In the genomic region with DNA sequence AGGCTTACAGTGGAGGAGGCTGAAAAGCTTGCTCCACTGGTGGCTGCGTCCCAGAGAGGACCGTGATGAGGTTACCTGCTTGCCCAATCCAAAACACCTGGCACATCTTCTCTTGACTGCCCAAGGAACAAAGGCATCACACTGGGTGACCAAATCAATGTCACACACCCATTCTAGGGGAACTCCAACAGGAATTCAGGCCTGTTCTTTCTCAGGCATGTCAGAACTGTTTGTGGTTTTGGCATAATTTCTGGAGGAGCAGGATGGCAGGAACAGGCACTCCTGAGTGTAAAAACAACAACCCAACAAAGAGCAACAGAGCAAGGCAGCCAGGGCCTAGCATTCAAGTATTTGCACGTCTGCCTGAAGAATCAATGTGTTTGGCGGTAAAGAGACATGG, we compare ENCODE assay signal across 17 mouse cellular contexts.
"Had no signal": no experiment of that assay in that cellular context is flagged by ENCODE, and none has a peak within 500 bp of the region (broad histone marks: within the 10 kb centered on the region; RNA-seq: fewer than 3 reads in every experiment).

No protein-coding gene starts in this region.

- H3K9me3 ChIP-seq: limb, embryonic 12.5 days; liver, embryonic 13.5 days; lung, embryonic 15.5 days; midbrain, embryonic 13.5 days; neural tube, embryonic 12.5 days; stomach, embryonic 15.5 days had no signal

- ATAC-seq: liver, postnatal 0 days; midbrain, embryonic 13.5 days had no signal

- H3K36me3 ChIP-seq: limb, embryonic 12.5 days; liver, embryonic 13.5 days; lung, embryonic 15.5 days; midbrain, embryonic 13.5 days; neural tube, embryonic 12.5 days; stomach, embryonic 15.5 days had no signal

- H3K4me2 ChIP-seq: limb, embryonic 12.5 days; liver, embryonic 13.5 days; lung, embryonic 15.5 days; midbrain, embryonic 13.5 days; neural tube, embryonic 12.5 days; stomach, embryonic 15.5 days had no signal

- H3K4me1 ChIP-seq: liver, embryonic 13.5 days; lung, embryonic 15.5 days; midbrain, embryonic 13.5 days; stomach, embryonic 15.5 days had no signal

- H3K4me3 ChIP-seq: layer of hippocampus, adult 2 months; limb, embryonic 12.5 days; liver, embryonic 13.5 days; lung, embryonic 15.5 days; midbrain, embryonic 13.5 days; neural tube, embryonic 12.5 days; stomach, embryonic 15.5 days had no signal

- H3K27ac ChIP-seq: kidney, postnatal 0 days; layer of hippocampus, adult 2 months; limb, embryonic 12.5 days; liver, embryonic 13.5 days; lung, embryonic 15.5 days; midbrain, embryonic 13.5 days; neural tube, embryonic 12.5 days; stomach, embryonic 15.5 days had no signal

- H3K27me3 ChIP-seq: limb, embryonic 12.5 days; liver, embryonic 13.5 days; lung, embryonic 15.5 days; midbrain, embryonic 13.5 days; neural tube, embryonic 12.5 days; stomach, embryonic 15.5 days had no signal

- DNase-seq: kidney, adult 9 months; kidney, postnatal 36 days; liver; liver, embryonic 13.5 days; liver, postnatal 0 days; retina, postnatal 1 day; right cerebral cortex, postnatal 4 days; spleen, adult 18-20 months; thymus, adult 2 months; thymus, postnatal 25 days had no signal

- H3K9ac ChIP-seq: limb, embryonic 12.5 days; liver, embryonic 13.5 days; liver, postnatal 0 days; lung, embryonic 15.5 days; midbrain, embryonic 13.5 days; neural tube, embryonic 12.5 days; stomach, embryonic 15.5 days had no signal
